Comparison of ENCODE assay signal across 13 mouse cellular contexts in the genomic region with DNA sequence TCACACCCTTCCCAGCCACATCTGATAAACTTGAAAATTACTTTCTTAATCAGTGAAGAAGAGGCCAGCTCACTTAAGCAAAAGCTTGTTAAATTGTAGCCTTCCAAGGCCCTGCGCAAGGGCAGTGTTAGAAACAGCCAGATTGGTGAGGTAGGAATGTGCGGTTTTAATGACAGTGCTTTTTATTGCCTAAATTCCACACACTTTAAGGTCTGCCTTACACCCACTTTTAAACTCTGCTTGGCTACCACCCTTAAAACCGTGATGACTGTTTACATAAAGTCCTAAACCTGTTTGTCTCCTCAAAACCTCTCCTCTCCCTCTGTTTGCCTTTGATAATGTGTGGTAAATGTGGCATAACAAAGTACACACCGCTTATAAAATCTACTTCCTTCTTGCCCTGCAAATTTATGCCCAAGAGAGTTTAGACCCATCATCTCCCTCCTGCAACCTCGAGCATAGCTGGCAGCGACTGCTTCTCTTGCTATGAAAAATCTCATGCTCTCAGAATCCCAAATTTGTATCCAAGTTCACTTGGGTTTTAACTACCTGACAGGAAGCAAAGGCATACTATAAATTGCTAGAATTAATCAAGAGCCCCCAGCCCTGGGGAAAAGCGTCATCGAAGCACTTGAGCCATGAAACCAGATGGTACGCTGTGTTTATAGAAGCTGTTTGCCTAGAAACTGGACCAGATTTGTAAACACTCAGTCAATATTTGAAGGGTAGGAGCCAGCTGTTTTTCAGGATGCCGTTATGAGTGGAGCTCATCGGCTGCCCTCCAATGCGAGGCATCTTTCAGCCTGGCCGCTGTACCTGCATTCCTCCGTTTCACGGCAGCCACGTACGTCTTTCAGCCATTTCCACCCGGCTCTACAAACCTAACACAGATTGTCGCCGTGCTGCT.
A peak's percentile ranks its signal among the peaks of the same experiment; 100 is the strongest.
DNase-seq lines count a peak whose midpoint lies in the region; ATAC-seq and TF ChIP-seq lines count a peak whose summit lies in the region.
"Had no signal": no experiment of that assay in that cellular context is flagged by ENCODE, and none has a peak within 500 bp of the region (broad histone marks: within the 10 kb centered on the region; RNA-seq: fewer than 3 reads in every experiment).

No protein-coding gene starts in this region.

- H3K36me3 ChIP-seq in forebrain, embryonic 16.5 days (ENCODE audit: control insufficient read depth, insufficient read depth): no peaks in the 10 kb centered on the region
- H3K36me3 ChIP-seq in forebrain, embryonic 11.5 days (ENCODE audit: control insufficient read depth, insufficient read depth, low read length): no peaks in the 10 kb centered on the region
- H3K36me3 ChIP-seq in lung, postnatal 0 days (ENCODE audit: insufficient read depth, low read length): no peaks in the 10 kb centered on the region
- H3K36me3 ChIP-seq in intestine, embryonic 15.5 days: no peaks in the 10 kb centered on the region
- no peaks in the 10 kb centered on the region for H3K36me3 ChIP-seq in neural tube, embryonic 13.5 days
- H3K36me3 ChIP-seq: embryonic facial prominence, embryonic 13.5 days had no signal

- no peak for TF ChIP-seq CTCF in lung, postnatal 0 days (IDR thresholded peaks at IDR 0.05)

- peak overlapping the region; percentile 26 for H3K4me2 ChIP-seq in forebrain, embryonic 16.5 days (ENCODE audit: low read length)
- no peak overlapping the region for H3K4me2 ChIP-seq in forebrain, embryonic 11.5 days (ENCODE audit: low read depth, low read length, severe bottlenecking)
- 0 out of 2 replicates have a peak overlapping the region, but pooled peaks have one; percentile 0 for H3K4me2 ChIP-seq in lung, postnatal 0 days (replicated peaks; ENCODE audit: low read depth, low read length)
- peak overlapping the region; percentile 47 for H3K4me2 ChIP-seq in intestine, embryonic 15.5 days (replicated peaks)
- peak overlapping the region; percentile 55 for H3K4me2 ChIP-seq in neural tube, embryonic 13.5 days
- H3K4me2 ChIP-seq: embryonic facial prominence, embryonic 13.5 days had no signal

- TF ChIP-seq EP300 in lung, postnatal 0 days (IDR thresholded peaks at IDR 0.05): no peak

- no peak overlapping the region for H3K27ac ChIP-seq in forebrain, embryonic 16.5 days (ENCODE audit: low read length)
- no peak overlapping the region for H3K27ac ChIP-seq in forebrain, embryonic 11.5 days (ENCODE audit: low read depth, low read length)
- H3K27ac ChIP-seq in lung, postnatal 0 days (ENCODE audit: low read length): no peak overlapping the region
- H3K27ac ChIP-seq in intestine, embryonic 15.5 days: no peak overlapping the region
- H3K27ac ChIP-seq in neural tube, embryonic 13.5 days (replicated peaks): peak overlapping the region; percentile 57
- H3K27ac ChIP-seq: embryonic facial prominence, embryonic 13.5 days had no signal

- H3K4me3 ChIP-seq in forebrain, embryonic 16.5 days (replicated peaks; ENCODE audit: low read length): no peak overlapping the region
- H3K4me3 ChIP-seq in forebrain, embryonic 11.5 days (ENCODE audit: low read depth, low read length): no peak overlapping the region
- H3K4me3 ChIP-seq in lung, postnatal 0 days (ENCODE audit: low read depth, low read length): no peak overlapping the region
- no peak overlapping the region; the same call in 1 of the 2 replicates for H3K4me3 ChIP-seq in intestine, embryonic 15.5 days (replicated peaks)
- H3K4me3 ChIP-seq in neural tube, embryonic 13.5 days: peak overlapping the region; percentile 32
- H3K4me3 ChIP-seq: embryonic facial prominence, embryonic 13.5 days had no signal

- H3K9me3 ChIP-seq in forebrain, embryonic 16.5 days (ENCODE audit: control insufficient read depth, low read length): no peaks in the 10 kb centered on the region
- no peaks in the 10 kb centered on the region for H3K9me3 ChIP-seq in forebrain, embryonic 11.5 days (ENCODE audit: control insufficient read depth, low read length)
- no peaks in the 10 kb centered on the region for H3K9me3 ChIP-seq in lung, postnatal 0 days (ENCODE audit: low read length)
- no peaks in the 10 kb centered on the region for H3K9me3 ChIP-seq in intestine, embryonic 15.5 days
- H3K9me3 ChIP-seq in neural tube, embryonic 13.5 days: no peaks in the 10 kb centered on the region
- H3K9me3 ChIP-seq: embryonic facial prominence, embryonic 13.5 days had no signal

- no peaks in the 10 kb centered on the region for H3K27me3 ChIP-seq in forebrain, embryonic 16.5 days (replicated peaks; ENCODE audit: control insufficient read depth, insufficient read depth, low read length)
- no peaks in the 10 kb centered on the region for H3K27me3 ChIP-seq in forebrain, embryonic 11.5 days (ENCODE audit: control insufficient read depth, insufficient read depth, low read length)
- no peaks in the 10 kb centered on the region for H3K27me3 ChIP-seq in lung, postnatal 0 days (replicated peaks; ENCODE audit: insufficient read depth, low read length)
- no peaks in the 10 kb centered on the region for H3K27me3 ChIP-seq in intestine, embryonic 15.5 days (replicated peaks)
- H3K27me3 ChIP-seq in neural tube, embryonic 13.5 days: no peaks in the 10 kb centered on the region
- H3K27me3 ChIP-seq: embryonic facial prominence, embryonic 13.5 days had no signal

- DNase-seq in forebrain, embryonic 11.5 days (ENCODE audit: low spot score): no peak
- peak; percentile 7 for DNase-seq in lung, postnatal 0 days (ENCODE audit: low spot score)
- no peak for DNase-seq in lung, postnatal 10 days
- no peak for DNase-seq in adrenal gland, postnatal 36 days
- DNase-seq in gastrocnemius, postnatal 25 days: no peak
- DNase-seq: right cerebral cortex, adult 18-20 months; thymus, postnatal 36 days had no signal

- WGBS in forebrain, embryonic 16.5 days: 73% methylated on average over 20 of the region's 20 CpGs
- WGBS in forebrain, embryonic 11.5 days: 90% methylated on average over 20 of the region's 20 CpGs
- WGBS in lung, postnatal 0 days: 40% methylated on average over 20 of the region's 20 CpGs
- 28% methylated on average over 20 of the region's 20 CpGs for WGBS in intestine, embryonic 15.5 days
- 24% methylated on average over 20 of the region's 20 CpGs for WGBS in neural tube, embryonic 13.5 days

- H3K4me1 ChIP-seq in forebrain, embryonic 16.5 days (replicated peaks; ENCODE audit: control insufficient read depth, insufficient read depth, low read length): no peaks in the 10 kb centered on the region; the same call in 1 of the 2 replicates
- H3K4me1 ChIP-seq in forebrain, embryonic 11.5 days (replicated peaks; ENCODE audit: control insufficient read depth, insufficient read depth, low read length): no peaks in the 10 kb centered on the region
- no peaks in the 10 kb centered on the region for H3K4me1 ChIP-seq in lung, postnatal 0 days (ENCODE audit: insufficient read depth, low read depth, low read length)
- no peaks in the 10 kb centered on the region; the same call in 1 of the 2 replicates for H3K4me1 ChIP-seq in intestine, embryonic 15.5 days (replicated peaks)
- H3K4me1 ChIP-seq in neural tube, embryonic 13.5 days (replicated peaks): peaks cover 12% of the 10 kb centered on the region
- H3K4me1 ChIP-seq: embryonic facial prominence, embryonic 13.5 days had no signal

- no peak overlapping the region for H3K9ac ChIP-seq in forebrain, embryonic 16.5 days (replicated peaks; ENCODE audit: low read depth, low read length)
- H3K9ac ChIP-seq in forebrain, embryonic 11.5 days (ENCODE audit: low read length): no peak overlapping the region
- no peak overlapping the region for H3K9ac ChIP-seq in lung, postnatal 0 days (replicated peaks; ENCODE audit: low read depth)
- no peak overlapping the region for H3K9ac ChIP-seq in intestine, embryonic 15.5 days
- H3K9ac ChIP-seq in neural tube, embryonic 13.5 days: peak overlapping the region; percentile 45
- H3K9ac ChIP-seq: embryonic facial prominence, embryonic 13.5 days had no signal

- ATAC-seq in forebrain, embryonic 16.5 days: peak; percentile 68
- no peak for ATAC-seq in forebrain, embryonic 11.5 days (replicated peaks; ENCODE audit: low FRiP score)
- ATAC-seq in lung, postnatal 0 days: peak; percentile 41; the same call in 1 of the 2 replicates
- peak; percentile 68 for ATAC-seq in intestine, embryonic 15.5 days
- ATAC-seq in neural tube, embryonic 13.5 days (ENCODE audit: low read depth): peak; percentile 89
- ATAC-seq: CD4-positive, CD25-positive, alpha-beta regulatory T cell, adult 4 months; inflammation-experienced regulatory T-cells, adult 6 months had no signal
